In the genomic region with DNA sequence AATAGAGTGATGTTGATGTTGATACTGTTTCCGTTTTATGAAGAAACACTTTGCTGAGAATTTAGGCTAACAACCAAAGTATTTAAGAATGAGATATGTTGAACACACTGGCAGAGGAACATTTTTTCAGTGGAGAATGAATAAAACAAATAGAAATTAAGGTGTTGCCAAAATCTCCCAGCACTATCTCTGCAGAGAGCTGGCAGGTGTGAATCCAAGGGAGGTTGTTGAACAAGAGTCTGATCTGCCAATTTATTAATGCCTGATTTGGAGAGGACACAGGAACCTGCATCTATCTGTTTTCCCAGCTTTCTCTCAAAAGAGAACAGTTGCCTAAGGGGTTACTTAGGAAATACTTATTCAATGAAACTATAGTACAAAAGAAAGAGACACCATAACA, we compare ENCODE assay signal across 19 mouse cellular contexts.
DNase-seq lines count a peak whose midpoint lies in the region; ATAC-seq and TF ChIP-seq lines count a peak whose summit lies in the region.
"Had no signal": no experiment of that assay in that cellular context is flagged by ENCODE, and none has a peak within 500 bp of the region (broad histone marks: within the 10 kb centered on the region; RNA-seq: fewer than 3 reads in every experiment).

No protein-coding gene starts in this region.

- TF ChIP-seq EP300 in liver, postnatal 0 days (IDR thresholded peaks at IDR 0.05; ENCODE audit: low read depth), result no peak

- H3K4me2 ChIP-seq in heart, embryonic 12.5 days, result no peak overlapping the region
- no peak overlapping the region for H3K4me2 ChIP-seq in liver, postnatal 0 days (ENCODE audit: low read depth, low read length)
- H3K4me2 ChIP-seq: forebrain, embryonic 13.5 days; hindbrain, embryonic 12.5 days; hindbrain, embryonic 15.5 days had no signal

- DNase-seq in cerebellum, adult 18-20 months, result peak; percentile 26 to 45
- DNase-seq in cerebellum, adult 8-10 months, result no peak
- peak; percentile 66 for DNase-seq in cerebellum, adult 9-10 months
- DNase-seq in cerebellum, postnatal 10 days, result peak; percentile 44 to 48
- DNase-seq in liver, postnatal 0 days, result no peak
- DNase-seq: adrenal gland, adult 2 months; adrenal gland, postnatal 14 days; gastrocnemius, adult 2 months; gastrocnemius, postnatal 14 days; heart, adult 18-20 months; kidney, adult 2 months had no signal

- H3K27me3 ChIP-seq in heart, embryonic 12.5 days (replicated peaks), result no peaks in the 10 kb centered on the region
- H3K27me3 ChIP-seq in liver, postnatal 0 days (ENCODE audit: insufficient read depth, low read length), result no peaks in the 10 kb centered on the region
- H3K27me3 ChIP-seq: forebrain, embryonic 13.5 days; hindbrain, embryonic 12.5 days; hindbrain, embryonic 15.5 days had no signal

- no peak overlapping the region for H3K4me3 ChIP-seq in heart, embryonic 12.5 days
- no peak overlapping the region for H3K4me3 ChIP-seq in liver, postnatal 0 days (ENCODE audit: low read depth, low read length)
- H3K4me3 ChIP-seq: forebrain, embryonic 10.5 days; forebrain, embryonic 13.5 days; gastrocnemius, adult 2 months; hindbrain, embryonic 12.5 days; hindbrain, embryonic 15.5 days had no signal

- H3K4me1 ChIP-seq in heart, embryonic 12.5 days (replicated peaks), result no peaks in the 10 kb centered on the region
- H3K4me1 ChIP-seq in liver, postnatal 0 days (ENCODE audit: insufficient read depth), result no peaks in the 10 kb centered on the region
- H3K4me1 ChIP-seq: forebrain, embryonic 10.5 days; forebrain, embryonic 13.5 days; hindbrain, embryonic 12.5 days; hindbrain, embryonic 15.5 days had no signal

- H3K9ac ChIP-seq in heart, embryonic 12.5 days, result no peak overlapping the region
- no peak overlapping the region for H3K9ac ChIP-seq in liver, postnatal 0 days (replicated peaks)
- H3K9ac ChIP-seq: forebrain, embryonic 13.5 days; hindbrain, embryonic 12.5 days; hindbrain, embryonic 15.5 days had no signal

- ATAC-seq in heart, embryonic 12.5 days (ENCODE audit: insufficient number of reproducible peaks, low FRiP score), result no peak
- ATAC-seq in liver, postnatal 0 days, result no peak
- ATAC-seq: CD4-positive, CD25-positive, alpha-beta regulatory T cell, adult 4 months; forebrain, embryonic 13.5 days; forebrain, embryonic 16.5 days; intestine, postnatal 0 days had no signal

- WGBS in heart, embryonic 12.5 days, result 77% methylated on average over 1 of the region's 1 CpGs
- 79% methylated on average over 1 of the region's 1 CpGs for WGBS in liver, postnatal 0 days (ENCODE audit: insufficient replicate concordance)

- no peak overlapping the region for H3K27ac ChIP-seq in heart, embryonic 12.5 days (ENCODE audit: poor library complexity, severe bottlenecking)
- no peak overlapping the region for H3K27ac ChIP-seq in liver, postnatal 0 days (ENCODE audit: low read depth)
- H3K27ac ChIP-seq: forebrain, embryonic 10.5 days; forebrain, embryonic 13.5 days; gastrocnemius, adult 2 months; hindbrain, embryonic 12.5 days; hindbrain, embryonic 15.5 days had no signal

- no peak for TF ChIP-seq CTCF in liver, postnatal 0 days (IDR thresholded peaks at IDR 0.05; ENCODE audit: low read depth)

- H3K36me3 ChIP-seq in heart, embryonic 12.5 days, result no peaks in the 10 kb centered on the region
- no peaks in the 10 kb centered on the region for H3K36me3 ChIP-seq in liver, postnatal 0 days (replicated peaks; ENCODE audit: insufficient read depth, low read length)
- H3K36me3 ChIP-seq: forebrain, embryonic 10.5 days; hindbrain, embryonic 12.5 days; hindbrain, embryonic 15.5 days had no signal

- no peaks in the 10 kb centered on the region for H3K9me3 ChIP-seq in heart, embryonic 12.5 days (replicated peaks)
- no peaks in the 10 kb centered on the region for H3K9me3 ChIP-seq in liver, postnatal 0 days (ENCODE audit: low read length)
- H3K9me3 ChIP-seq: forebrain, embryonic 10.5 days; forebrain, embryonic 13.5 days; hindbrain, embryonic 12.5 days; hindbrain, embryonic 15.5 days had no signal

Comparison
In these comparisons a context has a peak if more than half of its experiments do, and no peak if none do; other contexts are left out.
1. DNase-seq: peak in cerebellum, adult 18-20 months (2 of 2), cerebellum, adult 9-10 months (single experiment) and cerebellum, postnatal 10 days (2 of 2); none in cerebellum, adult 8-10 months (single experiment) and liver, postnatal 0 days (single experiment).